Mouse (Mus musculus) embryonic facial prominence, embryonic 11.5 days (tissue): ENCODE results near the gene Pard3b. TPM values are rescaled to one million over a fixed set of nuclear protein-coding genes. Genes with fewer than 3 reads are reported as not detected.

ENCODE experiments used
- ATAC-seq: fragments of 200-750 bp; cut with Nextera tagmentation; replicated peaks from 2 replicates; pipeline ENCODE4 v1.8.0; 2017; ENCODE audit warnings: low read depth; ENCODE audit not compliant: insufficient number of reproducible peaks, low FRiP score, low TSS enrichment
- DNase-seq: peaks from one replicate; pipeline ENCODE4 v3.0.0-alpha.2; 2015; ENCODE audit warnings: low spot score
- H3K27ac ChIP-seq: fragments of 300-500 bp; sonication (generic); replicated peaks from 2 replicates; pipeline ENCODE4 v1.5.1; 2014; ENCODE audit warnings: mild to moderate bottlenecking, low read depth, low read length, control low read depth
- H3K27me3 ChIP-seq: fragments of 300-500 bp; sonication (generic); 2 replicates; pipeline ENCODE4 v1.6.1; 2014; ENCODE audit warnings: mild to moderate bottlenecking, low read length, moderate library complexity, mixed read lengths; ENCODE audit not compliant: control insufficient read depth, insufficient read depth
- H3K36me3 ChIP-seq: fragments of 300-500 bp; sonication (generic); replicated peaks from 2 replicates; pipeline ENCODE4 v1.6.1; 2014; ENCODE audit warnings: low read depth, mild to moderate bottlenecking, low read length, moderate library complexity, mixed read lengths; ENCODE audit not compliant: control insufficient read depth, insufficient read depth
- H3K4me1 ChIP-seq: fragments of 300-500 bp; sonication (generic); 2 replicates; pipeline ENCODE4 v1.6.1; 2014; ENCODE audit warnings: low read length, mixed read lengths; ENCODE audit not compliant: control insufficient read depth, insufficient read depth
- H3K4me2 ChIP-seq: fragments of 300-500 bp; sonication (generic); 2 replicates; pipeline ENCODE4 v1.6.1; 2014; ENCODE audit warnings: low read depth, mild to moderate bottlenecking, control low read depth, low read length, moderate library complexity
- H3K4me3 ChIP-seq: fragments of 300-500 bp; sonication (generic); 2 replicates; pipeline ENCODE4 v1.5.1; 2014; ENCODE audit warnings: low read depth, low read length, control low read depth
- H3K9ac ChIP-seq: fragments of 300-500 bp; sonication (generic); replicated peaks from 2 replicates; pipeline ENCODE4 v1.6.1; 2014; ENCODE audit warnings: mild to moderate bottlenecking, control low read depth, low read length
- H3K9me3 ChIP-seq: fragments of 300-500 bp; sonication (generic); replicated peaks from 2 replicates; pipeline ENCODE4 v1.6.1; 2016; ENCODE audit warnings: mild to moderate bottlenecking, low read length, inconsistent platforms, mixed read lengths; ENCODE audit not compliant: control insufficient read depth
- WGBS: fragments of 180-500 bp; shearing (Covaris S2); extraction: QIAGEN DNeasy Blood & Tissue Kit; methylation state at CpG from one replicate; pipeline ENCODE4 v1.1.7; 2014; 5-methylcytosine and 5-hydroxymethylcytosine counted together
- polyA plus RNA-seq: library from polyadenylated mRNA; unstranded; fragments of >200 nt; fragmentation: Nextera tagmentation; extraction: Ambion mirVana; gene quantifications from 2 replicates; pipeline ENCODE4 v1.2.1, GENCODE M21; 2014

Gene Pard3b
- polyA plus RNA-seq, 1 experiment from 2014 or later = 7.7 TPM

- no peak overlapping the region for H3K27ac ChIP-seq
- DNase-seq = no peak
- H3K9me3 ChIP-seq = no peaks in the 10 kb centered on the region
- 87% methylated on average over 6 of the region's 6 CpGs for WGBS
- H3K9ac ChIP-seq = no peak overlapping the region
- H3K4me3 ChIP-seq = no peak overlapping the region
- no peak for ATAC-seq
- no peaks in the 10 kb centered on the region for H3K4me1 ChIP-seq
- no peak overlapping the region for H3K4me2 ChIP-seq
- no peaks in the 10 kb centered on the region for H3K27me3 ChIP-seq
- no peaks in the 10 kb centered on the region for H3K36me3 ChIP-seq
These were observed 775.9 kb downstream of the Pard3b start for GRCm38 (mm10) chr1:62414521-62414920.

- H3K4me1 ChIP-seq = no peaks in the 10 kb centered on the region
- DNase-seq (no peak), ATAC-seq (no peak)
- 62% methylated on average over 10 of the region's 10 CpGs for WGBS
- no peaks in the 10 kb centered on the region for H3K36me3 ChIP-seq
- H3K4me3 ChIP-seq = no peak overlapping the region
- H3K27ac ChIP-seq = no peak overlapping the region
- H3K27me3 ChIP-seq = no peaks in the 10 kb centered on the region
- H3K9ac ChIP-seq = no peak overlapping the region
- H3K9me3 ChIP-seq = no peaks in the 10 kb centered on the region
- H3K4me2 ChIP-seq = no peak overlapping the region
These were observed 778.2 kb downstream of the Pard3b start for GRCm38 (mm10) chr1:62416627-62417374.

- Histone ChIP-seq H3K36me3 (no peaks in the 10 kb centered on the region), H3K4me3 (no peak overlapping the region), H3K27ac (no peak overlapping the region), H3K4me1 (no peaks in the 10 kb centered on the region), H3K27me3 (no peaks in the 10 kb centered on the region), H3K9ac (no peak overlapping the region), H3K9me3 (no peaks in the 10 kb centered on the region), H3K4me2 (no peak overlapping the region)
- no peak for DNase-seq
- no peak for ATAC-seq
- WGBS = 72% methylated on average over 9 of the region's 10 CpGs
These were observed 784.4 kb downstream of the Pard3b start for GRCm38 (mm10) chr1:62422896-62423650.

GRCm38 (mm10) chr1:62425369-62425768 lies 786.7 kb downstream of the Pard3b start:
- no peak for ATAC-seq

GRCm38 (mm10) chr1:62428736-62429135 lies 790.1 kb downstream of the Pard3b start:
- Histone ChIP-seq H3K36me3 (no peaks in the 10 kb centered on the region), H3K4me3 (no peak overlapping the region), H3K27ac (no peak overlapping the region), H3K4me1 (no peaks in the 10 kb centered on the region), H3K9me3 (no peaks in the 10 kb centered on the region), H3K4me2 (no peak overlapping the region), H3K27me3 (no peaks in the 10 kb centered on the region), H3K9ac (no peak overlapping the region)
- ATAC-seq (no peak), DNase-seq (no peak)
- 75% methylated on average over 6 of the region's 6 CpGs for WGBS

More at GRCm38 (mm10) chr1:62425369-62425768, 786.7 kb downstream of the Pard3b start:
- no peak overlapping the region for H3K27ac ChIP-seq
- no peaks in the 10 kb centered on the region for H3K36me3 ChIP-seq
- H3K9me3 ChIP-seq = no peaks in the 10 kb centered on the region
- no peak overlapping the region for H3K4me2 ChIP-seq
- no peaks in the 10 kb centered on the region for H3K27me3 ChIP-seq
- H3K4me3 ChIP-seq = no peak overlapping the region
- 89% methylated on average over 2 of the region's 2 CpGs for WGBS
- no peaks in the 10 kb centered on the region for H3K4me1 ChIP-seq
- DNase-seq = no peak
- H3K9ac ChIP-seq = no peak overlapping the region

- Histone ChIP-seq H3K9me3 (no peaks in the 10 kb centered on the region), H3K9ac (no peak overlapping the region), H3K4me1 (no peaks in the 10 kb centered on the region), H3K27ac (no peak overlapping the region), H3K27me3 (no peaks in the 10 kb centered on the region), H3K4me3 (no peak overlapping the region), H3K4me2 (no peak overlapping the region), H3K36me3 (no peaks in the 10 kb centered on the region)
- WGBS = 57% methylated on average over 17 of the region's 17 CpGs
- DNase-seq = no peak
- ATAC-seq = no peak
These were observed 790.9 kb downstream of the Pard3b start for GRCm38 (mm10) chr1:62429333-62430182.

- H3K9me3 ChIP-seq = no peaks in the 10 kb centered on the region
- H3K4me1 ChIP-seq = no peaks in the 10 kb centered on the region
- H3K4me2 ChIP-seq = no peak overlapping the region
- no peak overlapping the region for H3K4me3 ChIP-seq
- no peak overlapping the region for H3K9ac ChIP-seq
- ATAC-seq (no peak), DNase-seq (no peak)
- no peaks in the 10 kb centered on the region for H3K36me3 ChIP-seq
- WGBS = 80% methylated on average over 6 of the region's 6 CpGs
- no peak overlapping the region for H3K27ac ChIP-seq
- no peaks in the 10 kb centered on the region for H3K27me3 ChIP-seq
These were observed 792.4 kb downstream of the Pard3b start for GRCm38 (mm10) chr1:62431054-62431453.
